Mouse (Mus musculus) gastrocnemius, adult 18-20 months (tissue): ENCODE data around the gene Nt5e. TPM values are rescaled to one million over a fixed set of nuclear protein-coding genes. Genes with fewer than 3 reads are reported as not detected.

Experiments used
- DNase-seq: peaks from one replicate; pipeline ENCODE4 v3.0.0; 2021; ENCODE audit warnings: low spot score
- total RNA-seq, 2 experiments: library from RNA; stranded (reverse); gene quantifications; 2 replicates each; pipeline ENCODE4 v1.2.3; 2021

Nt5e gene
- total RNA-seq, 2 experiments from 2014 or later = 1.6 to 2.7 TPM

DNA sequence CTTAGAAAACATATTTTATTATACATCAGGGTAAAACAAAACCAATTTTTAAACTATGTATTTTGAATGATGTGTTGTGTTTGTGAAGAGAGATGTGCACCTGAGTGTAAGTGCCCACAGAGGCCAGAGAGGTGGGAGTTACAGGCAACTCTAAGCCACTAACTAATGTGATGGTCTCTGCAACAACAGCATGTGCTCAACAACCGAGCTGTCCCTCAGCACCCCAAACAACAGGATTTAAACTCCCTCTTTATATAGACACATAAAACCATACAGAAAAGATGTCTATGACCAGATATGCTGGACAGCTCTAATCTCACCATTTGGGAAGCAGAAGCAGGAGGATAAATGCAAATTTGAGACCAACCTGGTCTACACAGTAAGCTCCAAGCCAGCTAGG is 53.5 kb downstream of the Nt5e start:
- DNase-seq = no peak

DNA sequence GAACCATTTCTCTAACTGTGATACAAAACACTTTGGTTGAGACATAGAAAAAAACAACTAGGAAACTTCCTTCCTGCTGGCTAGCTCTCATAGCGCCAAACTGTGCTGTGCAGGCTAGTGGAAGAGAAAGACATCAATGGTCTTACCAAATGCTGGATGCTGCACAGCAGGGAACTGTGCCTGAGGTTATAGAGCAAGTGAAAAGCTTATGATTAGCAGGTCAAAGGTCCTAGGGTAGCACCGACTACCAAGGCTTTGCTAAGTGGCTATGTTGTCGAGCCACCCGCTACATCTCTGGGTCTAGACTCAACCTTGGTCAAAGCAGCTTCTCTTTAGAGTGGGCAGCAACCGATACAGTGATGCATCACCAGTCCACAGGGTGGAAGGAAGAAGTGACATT is 61.8 kb downstream of the Nt5e start:
- DNase-seq = no peak

DNA sequence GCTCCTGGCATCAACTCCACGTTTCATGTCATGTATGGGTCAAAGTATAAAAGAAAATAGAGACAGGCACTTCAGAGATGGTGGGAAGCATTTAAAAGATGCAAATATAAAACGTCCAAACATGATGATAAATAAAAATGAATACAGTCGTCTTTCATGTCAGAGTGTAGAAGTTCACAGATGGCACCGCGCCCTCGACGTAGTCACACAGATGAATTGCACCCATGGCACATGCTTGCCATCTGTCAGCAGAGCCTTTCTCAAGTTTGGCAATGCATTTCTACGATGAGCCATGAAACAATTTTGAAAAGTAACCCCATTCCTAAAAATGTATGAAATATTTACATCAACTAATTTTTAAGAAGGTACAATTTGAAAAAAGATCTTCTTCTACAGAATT is 67.9 kb downstream of the Nt5e start:
- DNase-seq = no peak

DNA sequence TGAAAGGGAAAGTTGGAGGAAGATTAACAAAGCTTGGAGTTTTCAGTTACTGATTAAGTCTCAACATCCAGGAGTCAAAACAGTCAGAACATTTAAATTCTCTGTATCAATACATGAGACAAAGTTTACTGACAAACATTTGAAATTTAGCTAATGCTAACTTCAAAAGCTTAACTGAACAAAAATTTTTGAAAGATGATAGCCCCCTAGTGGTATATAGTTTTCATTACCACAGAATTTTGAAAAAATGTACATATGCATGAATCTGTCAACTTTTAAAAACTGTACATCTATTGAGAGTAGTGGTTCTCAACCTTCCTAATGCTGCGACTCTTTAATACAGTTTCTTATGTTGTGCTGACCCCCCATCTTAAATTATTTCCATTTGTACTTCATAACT is 71.5 kb downstream of the Nt5e start:
- no peak for DNase-seq

DNA sequence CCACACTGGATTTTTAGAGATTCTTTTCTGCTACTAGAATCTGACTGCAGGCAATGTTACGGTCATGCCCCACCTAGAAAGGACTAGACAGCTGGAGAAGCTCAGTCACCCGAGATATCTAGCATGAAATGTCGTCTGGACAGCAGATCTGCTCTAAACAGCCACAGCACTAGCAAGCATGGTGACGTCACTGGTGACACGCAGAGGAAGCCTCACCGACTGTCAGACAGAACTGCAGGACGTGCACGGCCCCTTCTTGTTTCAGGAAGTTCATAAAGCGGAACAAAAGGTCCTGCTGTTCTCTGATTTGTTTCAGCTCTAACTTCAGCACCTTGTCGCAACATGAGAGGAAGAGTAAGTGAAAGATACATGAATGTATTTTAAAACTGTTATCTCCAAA is 77.1 kb downstream of the Nt5e start:
- peak; percentile 15 for DNase-seq

DNA sequence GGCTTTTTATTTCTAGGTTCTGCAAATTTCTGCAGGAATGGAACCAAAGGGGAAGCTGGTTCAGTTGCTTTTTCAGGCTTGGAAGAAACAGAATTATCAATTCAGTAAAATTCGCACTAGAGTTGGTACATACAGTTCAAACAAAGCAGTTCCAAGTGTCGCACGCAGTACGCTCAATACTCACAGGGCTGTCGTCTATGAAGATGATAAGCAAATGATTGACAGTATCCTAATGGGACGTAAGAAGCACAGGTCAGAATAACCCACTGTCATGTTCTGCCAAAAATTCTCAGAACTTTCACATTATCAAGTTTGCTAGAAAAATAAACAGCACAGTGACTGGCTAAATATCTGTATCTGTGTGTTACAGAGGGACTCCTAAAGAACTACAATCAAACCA is 77.5 kb downstream of the Nt5e start:
- no peak for DNase-seq

DNA sequence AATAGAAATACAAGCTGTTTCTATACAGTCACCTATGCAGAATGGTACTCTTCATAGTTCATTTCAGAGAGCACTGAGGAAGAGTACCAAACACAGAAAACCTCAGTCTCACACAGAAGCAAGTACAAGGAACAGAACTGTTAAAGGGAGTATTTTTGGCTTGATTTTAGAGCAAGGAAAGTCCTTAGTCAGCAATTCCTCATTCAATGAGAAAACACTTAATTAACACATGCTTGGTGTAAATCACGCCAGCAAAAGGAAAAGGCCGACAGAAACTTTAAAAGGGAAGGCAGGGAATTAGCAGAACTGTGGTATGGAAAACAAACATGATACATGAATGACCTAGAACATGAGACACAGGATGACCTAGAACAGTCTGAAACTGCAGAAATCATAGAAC is 83.0 kb downstream of the Nt5e start:
- no peak for DNase-seq

DNA sequence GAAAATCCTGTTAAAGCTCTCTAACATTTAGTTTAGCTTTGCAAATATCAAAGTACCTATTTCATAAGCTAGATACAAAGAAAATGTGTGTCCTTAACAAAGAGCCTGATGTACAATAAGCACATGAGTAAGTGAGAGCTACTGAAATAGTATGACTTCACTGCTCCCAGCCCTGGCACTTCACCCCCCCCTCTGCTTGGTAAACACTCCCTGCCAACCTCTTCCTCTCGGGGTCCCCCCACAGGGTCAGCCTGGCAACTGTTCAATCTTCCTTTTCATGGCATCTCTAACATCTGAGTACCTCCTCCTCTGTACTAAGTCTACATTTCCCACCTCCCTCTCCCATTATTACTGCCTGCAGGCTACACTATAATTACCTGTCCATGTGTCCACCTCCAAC is 89.8 kb downstream of the Nt5e start:
- DNase-seq = no peak

Other genes with a start within 250 kb of the Nt5e start
- 10 to 100 TPM; 12.8 to 13.6 TPM for gene Snx14, start 111.8 kb downstream of the Nt5e start, total RNA-seq
- not detected for gene Gm20537, start 129.4 kb downstream of the Nt5e start, total RNA-seq
- gene Syncrip, start 155.4 kb downstream of the Nt5e start, total RNA-seq = 10 to 100 TPM; 51.4 to 68.7 TPM
- 1 to 10 TPM; 8.4 to 9.5 TPM for gene Zfp949, start 220.8 kb downstream of the Nt5e start, total RNA-seq